Mouse (Mus musculus) heart, postnatal 36 days (tissue): ENCODE measurements at regions not wholly inside any gene's neighbourhood (a gene's known extent, or its start where the extent isn't known, plus 50 kb on each side); places are given as distances from the start of the nearest gene placed in this dataset.

Experiments used
- DNase-seq, 2 experiments: peaks; one replicate each; pipeline ENCODE4 v3.0.0; 2021 to 2022
- intact Hi-C: fragments of 180-260 bp; cut with DNase I; formaldehyde crosslinking; loops from one replicate; pipeline ENCODE4 v1.15.1; 2025

- intact Hi-C loops: no loop called here
- no peak for DNase-seq
Observed at GRCm38 (mm10) chr13:84639087-84640022, 417.3 kb downstream of the Tmem161b start.

GRCm38 (mm10) chr13:84644024-84644423, 421.9 kb downstream of the Tmem161b start:
- intact Hi-C loops: no loop called here
- DNase-seq: no peak

GRCm38 (mm10) chr13:84646899-84647298, 424.8 kb downstream of the Tmem161b start:
- intact Hi-C loops: no loop called here
- DNase-seq: no peak

GRCm38 (mm10) chr13:84648056-84648455, 426.0 kb downstream of the Tmem161b start:
- no peak for DNase-seq
- intact Hi-C loops: no loop called here

GRCm38 (mm10) chr13:84663967-84664366, 441.9 kb downstream of the Tmem161b start:
- DNase-seq: no peak
- intact Hi-C loops: no loop called here

GRCm38 (mm10) chr13:84680971-84681370, 458.9 kb downstream of the Tmem161b start:
- no peak for DNase-seq
- intact Hi-C loops: no loop called here

- DNase-seq: no peak
- intact Hi-C loops: loop anchor here (2.0 kb wide), 1 partner anchor 73 kb away; no protein-coding TSS in a partner anchor
Observed at GRCm38 (mm10) chr13:84685930-84686329, 463.8 kb downstream of the Tmem161b start.

GRCm38 (mm10) chr13:84693462-84693861, 471.4 kb downstream of the Tmem161b start:
- intact Hi-C loops: no loop called here
- DNase-seq: no peak

- DNase-seq: no peak
- intact Hi-C loops: no loop called here
Observed at GRCm38 (mm10) chr13:84698472-84699080, 476.5 kb downstream of the Tmem161b start.

- intact Hi-C loops: no loop called here
Observed at GRCm38 (mm10) chr13:84741231-84741630, 448.0 kb upstream of the Ccnh start.

GRCm38 (mm10) chr13:84748331-84748730, 440.9 kb upstream of the Ccnh start:
- intact Hi-C loops: no loop called here
- no peak for DNase-seq

More at GRCm38 (mm10) chr13:84741231-84741630, 448.0 kb upstream of the Ccnh start:
- no peak for DNase-seq

GRCm38 (mm10) chr13:84749214-84749613, 440.0 kb upstream of the Ccnh start:
- no peak for DNase-seq
- intact Hi-C loops: no loop called here

GRCm38 (mm10) chr13:84750136-84750535, 439.1 kb upstream of the Ccnh start:
- no peak for DNase-seq
- intact Hi-C loops: no loop called here

- no peak for DNase-seq
- intact Hi-C loops: no loop called here
Observed at GRCm38 (mm10) chr13:84751576-84752490, 437.4 kb upstream of the Ccnh start.

- DNase-seq: no peak
- intact Hi-C loops: no loop called here
Observed at GRCm38 (mm10) chr13:84752491-84752820, 436.8 kb upstream of the Ccnh start.

- DNase-seq: no peak
- intact Hi-C loops: no loop called here
Observed at GRCm38 (mm10) chr13:84753751-84754500, 435.3 kb upstream of the Ccnh start.

- intact Hi-C loops: no loop called here
- DNase-seq: no peak
Observed at GRCm38 (mm10) chr13:84754821-84755725, 434.1 kb upstream of the Ccnh start.

GRCm38 (mm10) chr13:84756796-84757335, 432.3 kb upstream of the Ccnh start:
- intact Hi-C loops: no loop called here
- DNase-seq: no peak
